Mouse (Mus musculus): ENCODE measurements around the gene Cd247. TPM values are rescaled to one million over a fixed set of nuclear protein-coding genes. Genes with fewer than 3 reads are reported as not detected.
A peak's percentile ranks its signal among the peaks of the same experiment; 100 is the strongest.

Gene Cd247
- polyA plus RNA-seq, 1 experiment from 2014 or later, result 1.3 TPM

GRCm38 (mm10) chr1:165848881-165849280, 60.4 kb downstream of the Cd247 start:
- Histone ChIP-seq H3K9me3 (ENCODE audit: control insufficient read depth, low read length) (no peaks in the 10 kb centered on the region), H3K4me2 (replicated peaks; ENCODE audit: low read depth, low read length) (no peak overlapping the region), H3K27me3 (ENCODE audit: control insufficient read depth, insufficient read depth, low read length) (peaks cover 11% of the 10 kb centered on the region), H3K4me3 (ENCODE audit: low read depth, low read length) (no peak overlapping the region), H3K36me3 (ENCODE audit: control insufficient read depth, insufficient read depth, low read length) (no peaks in the 10 kb centered on the region), H3K27ac (ENCODE audit: low read depth, low read length) (no peak overlapping the region), H3K9ac (ENCODE audit: low read depth, low read length) (no peak overlapping the region), H3K4me1 (replicated peaks; ENCODE audit: control insufficient read depth, insufficient read depth, low read length) (peaks cover 2% of the 10 kb centered on the region; the same call in 1 of the 2 replicates)
- ATAC-seq (ENCODE audit: low FRiP score) (no peak), DNase-seq (ENCODE audit: low spot score) (no peak)
- WGBS, result 74% methylated on average over 4 of the region's 4 CpGs

- H3K27me3 ChIP-seq (ENCODE audit: control insufficient read depth, insufficient read depth, low read length), result peaks cover 10% of the 10 kb centered on the region
- no peak overlapping the region for H3K4me3 ChIP-seq (ENCODE audit: low read depth, low read length)
- H3K36me3 ChIP-seq (ENCODE audit: control insufficient read depth, insufficient read depth, low read length), result no peaks in the 10 kb centered on the region
- no peak for DNase-seq (ENCODE audit: low spot score)
- no peak overlapping the region for H3K27ac ChIP-seq (ENCODE audit: low read depth, low read length)
- ATAC-seq (ENCODE audit: low FRiP score), result no peak
- peaks cover 2% of the 10 kb centered on the region; the same call in 1 of the 2 replicates for H3K4me1 ChIP-seq (replicated peaks; ENCODE audit: control insufficient read depth, insufficient read depth, low read length)
- H3K4me2 ChIP-seq (replicated peaks; ENCODE audit: low read depth, low read length), result no peak overlapping the region
- no peaks in the 10 kb centered on the region for H3K9me3 ChIP-seq (ENCODE audit: control insufficient read depth, low read length)
- WGBS, result 79% methylated on average over 17 of the region's 17 CpGs
- no peak overlapping the region for H3K9ac ChIP-seq (ENCODE audit: low read depth, low read length)
These were observed 61.3 kb downstream of the Cd247 start for GRCm38 (mm10) chr1:165849458-165850445.

- Histone ChIP-seq H3K4me2 (replicated peaks; ENCODE audit: low read depth, low read length) (no peak overlapping the region), H3K27ac (ENCODE audit: low read depth, low read length) (no peak overlapping the region), H3K9ac (ENCODE audit: low read depth, low read length) (no peak overlapping the region), H3K36me3 (ENCODE audit: control insufficient read depth, insufficient read depth, low read length) (no peaks in the 10 kb centered on the region), H3K27me3 (ENCODE audit: control insufficient read depth, insufficient read depth, low read length) (no peaks in the 10 kb centered on the region), H3K4me3 (ENCODE audit: low read depth, low read length) (no peak overlapping the region), H3K4me1 (replicated peaks; ENCODE audit: control insufficient read depth, insufficient read depth, low read length) (no peaks in the 10 kb centered on the region), H3K9me3 (ENCODE audit: control insufficient read depth, low read length) (no peaks in the 10 kb centered on the region)
- ATAC-seq (ENCODE audit: low FRiP score) (no peak), DNase-seq (ENCODE audit: low spot score) (no peak)
- 84% methylated on average over 5 of the region's 5 CpGs for WGBS
These were observed 63.6 kb downstream of the Cd247 start for GRCm38 (mm10) chr1:165852131-165852530.

DNA sequence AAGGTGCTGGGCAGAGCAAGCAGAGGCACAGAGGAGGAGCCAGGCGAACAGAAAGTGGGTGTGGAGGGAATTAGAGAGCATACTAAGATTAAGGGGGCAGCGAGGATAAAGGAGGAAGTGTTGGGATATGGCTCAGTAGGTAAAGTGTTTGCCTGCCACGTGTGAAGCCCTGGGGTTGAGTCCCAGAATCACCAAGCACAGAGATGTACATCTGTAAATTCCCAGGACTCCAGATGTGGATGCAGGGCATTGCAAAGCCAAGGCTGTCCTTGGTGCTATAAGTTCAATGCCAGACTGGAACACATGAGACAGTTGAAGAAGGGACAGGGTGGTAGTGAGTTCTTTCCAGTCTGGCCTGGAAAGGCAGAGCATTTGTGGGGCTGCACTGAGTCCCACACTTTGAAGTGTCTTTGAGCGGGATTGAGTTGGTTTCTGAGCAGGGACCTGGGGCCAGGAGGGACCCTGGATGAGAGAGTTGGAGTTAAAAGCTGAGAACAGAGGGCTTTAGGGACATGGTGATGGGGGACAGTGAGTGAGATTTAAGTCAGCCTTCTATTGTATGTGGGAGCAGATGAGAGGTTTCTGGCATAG, 64.7 kb downstream of the Cd247 start:
- no peak for DNase-seq (ENCODE audit: low spot score)
- Histone ChIP-seq H3K36me3 (ENCODE audit: control insufficient read depth, insufficient read depth, low read length) (no peaks in the 10 kb centered on the region), H3K4me1 (replicated peaks; ENCODE audit: control insufficient read depth, insufficient read depth, low read length) (no peaks in the 10 kb centered on the region), H3K9ac (ENCODE audit: low read depth, low read length) (no peak overlapping the region), H3K9me3 (ENCODE audit: control insufficient read depth, low read length) (no peaks in the 10 kb centered on the region), H3K4me2 (replicated peaks; ENCODE audit: low read depth, low read length) (no peak overlapping the region), H3K27ac (ENCODE audit: low read depth, low read length) (no peak overlapping the region), H3K27me3 (ENCODE audit: control insufficient read depth, insufficient read depth, low read length) (no peaks in the 10 kb centered on the region), H3K4me3 (ENCODE audit: low read depth, low read length) (no peak overlapping the region)
- ATAC-seq (ENCODE audit: low FRiP score), result no peak
- 56% methylated on average over 4 of the region's 4 CpGs for WGBS

- no peaks in the 10 kb centered on the region for H3K4me1 ChIP-seq (replicated peaks; ENCODE audit: control insufficient read depth, insufficient read depth, low read length)
- DNase-seq (ENCODE audit: low spot score), result peak; percentile 88
- H3K27me3 ChIP-seq (ENCODE audit: control insufficient read depth, insufficient read depth, low read length), result no peaks in the 10 kb centered on the region
- peak; percentile 54; the same call in 1 of the 2 replicates for ATAC-seq (ENCODE audit: low FRiP score)
- H3K4me2 ChIP-seq (replicated peaks; ENCODE audit: low read depth, low read length), result no peak overlapping the region
- no peaks in the 10 kb centered on the region for H3K9me3 ChIP-seq (ENCODE audit: control insufficient read depth, low read length)
- no peak overlapping the region for H3K9ac ChIP-seq (ENCODE audit: low read depth, low read length)
- no peak overlapping the region for H3K4me3 ChIP-seq (ENCODE audit: low read depth, low read length)
- WGBS, result 63% methylated on average over 10 of the region's 10 CpGs
- no peaks in the 10 kb centered on the region for H3K36me3 ChIP-seq (ENCODE audit: control insufficient read depth, insufficient read depth, low read length)
- H3K27ac ChIP-seq (ENCODE audit: low read depth, low read length), result no peak overlapping the region
These were observed 65.4 kb downstream of the Cd247 start for GRCm38 (mm10) chr1:165853729-165854420.

DNA sequence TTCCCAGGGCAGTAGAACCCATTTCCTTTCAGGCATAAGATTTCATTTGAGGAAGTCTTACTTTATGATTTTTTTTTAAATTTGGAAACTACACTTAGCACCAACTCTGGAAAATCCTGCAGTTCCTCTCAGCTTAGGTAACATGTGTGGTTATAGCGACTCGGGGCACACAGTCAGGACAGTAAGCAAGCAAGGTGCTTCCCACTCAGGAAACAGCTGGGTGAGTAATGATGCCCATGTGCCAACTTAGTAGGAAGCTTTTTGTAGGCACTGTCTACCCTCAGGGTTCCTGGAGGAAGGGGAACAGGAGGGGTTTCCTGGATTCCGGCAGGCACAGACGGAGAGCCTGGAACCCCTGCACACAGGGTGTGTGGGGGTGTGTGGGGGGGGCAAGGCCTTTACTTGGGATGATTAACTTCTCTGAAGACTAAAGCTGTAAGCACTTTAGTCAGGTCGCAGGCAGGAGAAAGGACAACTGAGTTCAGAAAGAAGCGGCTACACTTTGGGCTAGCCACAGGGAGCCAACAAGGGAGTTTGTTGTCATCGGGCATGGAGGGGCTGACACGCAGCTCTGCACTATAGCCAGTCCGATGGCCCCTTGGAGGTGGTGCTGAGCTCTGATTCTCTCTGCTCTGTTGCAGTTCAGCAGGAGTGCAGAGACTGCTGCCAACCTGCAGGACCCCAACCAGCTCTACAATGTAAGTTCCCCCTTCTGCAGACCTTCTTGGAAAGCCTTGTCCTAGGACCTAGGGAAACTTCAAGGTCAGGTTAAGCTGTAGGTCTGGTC, 67.5 kb downstream of the Cd247 start:
- no peak for DNase-seq (ENCODE audit: low spot score)
- WGBS, result 53% methylated on average over 9 of the region's 9 CpGs
- no peaks in the 10 kb centered on the region for H3K36me3 ChIP-seq (ENCODE audit: control insufficient read depth, insufficient read depth, low read length)
- H3K9ac ChIP-seq (ENCODE audit: low read depth, low read length), result no peak overlapping the region
- H3K4me3 ChIP-seq (ENCODE audit: low read depth, low read length), result no peak overlapping the region
- H3K27ac ChIP-seq (ENCODE audit: low read depth, low read length), result no peak overlapping the region
- H3K4me1 ChIP-seq (replicated peaks; ENCODE audit: control insufficient read depth, insufficient read depth, low read length), result no peaks in the 10 kb centered on the region
- H3K27me3 ChIP-seq (ENCODE audit: control insufficient read depth, insufficient read depth, low read length), result no peaks in the 10 kb centered on the region
- no peak for ATAC-seq (ENCODE audit: low FRiP score)
- no peaks in the 10 kb centered on the region for H3K9me3 ChIP-seq (ENCODE audit: control insufficient read depth, low read length)
- no peak overlapping the region for H3K4me2 ChIP-seq (replicated peaks; ENCODE audit: low read depth, low read length)

GRCm38 (mm10) chr1:165857279-165857678, 68.8 kb downstream of the Cd247 start:
- Histone ChIP-seq H3K27me3 (ENCODE audit: control insufficient read depth, insufficient read depth, low read length) (no peaks in the 10 kb centered on the region), H3K36me3 (ENCODE audit: control insufficient read depth, insufficient read depth, low read length) (no peaks in the 10 kb centered on the region), H3K4me3 (ENCODE audit: low read depth, low read length) (no peak overlapping the region), H3K4me2 (replicated peaks; ENCODE audit: low read depth, low read length) (no peak overlapping the region), H3K9ac (ENCODE audit: low read depth, low read length) (no peak overlapping the region), H3K4me1 (replicated peaks; ENCODE audit: control insufficient read depth, insufficient read depth, low read length) (no peaks in the 10 kb centered on the region), H3K9me3 (ENCODE audit: control insufficient read depth, low read length) (no peaks in the 10 kb centered on the region), H3K27ac (ENCODE audit: low read depth, low read length) (no peak overlapping the region)
- DNase-seq (ENCODE audit: low spot score) (no peak), ATAC-seq (ENCODE audit: low FRiP score) (no peak)
- WGBS, result 93% methylated on average over 11 of the region's 11 CpGs

DNA sequence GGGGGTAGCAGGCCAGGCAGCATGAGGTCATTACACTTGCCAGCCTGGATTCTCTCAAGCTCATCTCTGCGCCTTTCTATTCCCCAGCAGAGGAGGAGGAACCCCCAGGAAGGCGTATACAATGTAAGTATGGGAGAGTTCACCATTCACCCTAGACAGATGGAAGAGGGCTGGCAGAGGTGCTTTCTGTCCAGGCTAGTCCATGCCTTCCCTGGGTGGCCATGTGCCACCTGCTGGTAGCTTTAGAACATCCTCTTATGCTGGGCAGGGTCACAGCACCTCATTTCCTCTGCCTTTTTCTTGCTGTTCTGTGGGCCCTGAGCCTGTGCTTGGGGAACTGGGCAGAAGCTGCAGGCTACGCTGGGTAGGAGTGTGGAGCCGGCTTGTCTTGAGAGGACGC, 69.9 kb downstream of the Cd247 start:
- DNase-seq (ENCODE audit: low spot score) (no peak), ATAC-seq (ENCODE audit: low FRiP score) (no peak)
- H3K27ac ChIP-seq (ENCODE audit: low read depth, low read length), result no peak overlapping the region
- no peaks in the 10 kb centered on the region for H3K36me3 ChIP-seq (ENCODE audit: control insufficient read depth, insufficient read depth, low read length)
- no peak overlapping the region for H3K4me3 ChIP-seq (ENCODE audit: low read depth, low read length)
- no peak overlapping the region for H3K9ac ChIP-seq (ENCODE audit: low read depth, low read length)
- 82% methylated on average over 5 of the region's 5 CpGs for WGBS
- no peaks in the 10 kb centered on the region for H3K4me1 ChIP-seq (replicated peaks; ENCODE audit: control insufficient read depth, insufficient read depth, low read length)
- no peak overlapping the region for H3K4me2 ChIP-seq (replicated peaks; ENCODE audit: low read depth, low read length)
- no peaks in the 10 kb centered on the region for H3K9me3 ChIP-seq (ENCODE audit: control insufficient read depth, low read length)
- H3K27me3 ChIP-seq (ENCODE audit: control insufficient read depth, insufficient read depth, low read length), result no peaks in the 10 kb centered on the region
